Mouse (Mus musculus) embryonic fibroblast, embryonic 13.5 days (primary cell): ENCODE measurements at regions not wholly inside any gene's neighbourhood (a gene's known extent, or its start where the extent isn't known, plus 50 kb on each side); places are given as distances from the start of the nearest gene placed in this dataset.

Experiments
- H3K27ac ChIP-seq: 2 replicates; pipeline ENCODE4 v1.5.1; 2012; ENCODE audit warnings: low read length, control low read depth, inconsistent platforms; ENCODE audit not compliant: insufficient read depth
- H3K4me1 ChIP-seq: 2 replicates; pipeline ENCODE4 v1.6.1; 2011; ENCODE audit warnings: low read length; ENCODE audit not compliant: control insufficient read depth, insufficient read depth
- H3K4me3 ChIP-seq: 2 replicates; pipeline ENCODE4 v1.5.1; 2011; ENCODE audit warnings: mild to moderate bottlenecking, control low read depth, low read length; ENCODE audit not compliant: insufficient read depth
- CTCF ChIP-seq: IDR thresholded peaks from 2 replicates; pipeline ENCODE4 v1.5.1; 2011; ENCODE audit warnings: mild to moderate bottlenecking, control low read depth, low read length, moderate library complexity, borderline replicate concordance; ENCODE audit not compliant: insufficient read depth
- POLR2A ChIP-seq: IDR thresholded peaks from 2 replicates; pipeline ENCODE4 v1.6.1; 2011; ENCODE audit warnings: low read depth, mild to moderate bottlenecking, control low read depth, low read length, moderate library complexity

- Histone ChIP-seq H3K4me1 (no peaks in the 10 kb centered on the region), H3K27ac (no peak overlapping the region), H3K4me3 (no peak overlapping the region)
- TF ChIP-seq POLR2A (no peak), CTCF (no peak)
Observed at GRCm38 (mm10) chr4:105347911-105348310, 190.8 kb downstream of the Plpp3 start.

GRCm38 (mm10) chr4:105349316-105350207 lies 192.4 kb downstream of the Plpp3 start:
- no peak overlapping the region for H3K27ac ChIP-seq
- H3K4me1 ChIP-seq: no peaks in the 10 kb centered on the region
- no peak for TF ChIP-seq POLR2A
- H3K4me3 ChIP-seq: no peak overlapping the region

- no peak for TF ChIP-seq POLR2A
- TF ChIP-seq CTCF: no peak
- Histone ChIP-seq H3K4me1 (no peaks in the 10 kb centered on the region), H3K27ac (no peak overlapping the region), H3K4me3 (no peak overlapping the region)
Observed at GRCm38 (mm10) chr4:105352342-105352741, 195.2 kb downstream of the Plpp3 start.

GRCm38 (mm10) chr4:105352953-105353352 lies 195.8 kb downstream of the Plpp3 start:
- Histone ChIP-seq H3K4me1 (no peaks in the 10 kb centered on the region), H3K4me3 (no peak overlapping the region), H3K27ac (no peak overlapping the region)
- no peak for TF ChIP-seq POLR2A
- no peak for TF ChIP-seq CTCF

GRCm38 (mm10) chr4:105354097-105354496 lies 196.9 kb downstream of the Plpp3 start:
- TF ChIP-seq POLR2A (no peak), CTCF (no peak)

GRCm38 (mm10) chr4:105356616-105357015 lies 199.5 kb downstream of the Plpp3 start:
- TF ChIP-seq CTCF: no peak
- TF ChIP-seq POLR2A: no peak
- Histone ChIP-seq H3K4me1 (no peaks in the 10 kb centered on the region), H3K4me3 (no peak overlapping the region), H3K27ac (no peak overlapping the region)

More at GRCm38 (mm10) chr4:105354097-105354496, 196.9 kb downstream of the Plpp3 start:
- H3K4me3 ChIP-seq: no peak overlapping the region
- H3K27ac ChIP-seq: no peak overlapping the region
- no peaks in the 10 kb centered on the region for H3K4me1 ChIP-seq

- H3K4me1 ChIP-seq: peaks cover 5% of the 10 kb centered on the region; the same call in 1 of the 2 replicates
- H3K4me3 ChIP-seq: no peak overlapping the region
- H3K27ac ChIP-seq: no peak overlapping the region
- no peak for TF ChIP-seq POLR2A
- TF ChIP-seq CTCF: no peak
Observed at GRCm38 (mm10) chr4:105358725-105359124, 201.6 kb downstream of the Plpp3 start.

- no peak for TF ChIP-seq POLR2A
- TF ChIP-seq CTCF: no peak
- Histone ChIP-seq H3K27ac (no peak overlapping the region), H3K4me3 (no peak overlapping the region), H3K4me1 (peaks cover 5% of the 10 kb centered on the region; the same call in 1 of the 2 replicates)
Observed at GRCm38 (mm10) chr4:105364496-105364895, 207.3 kb downstream of the Plpp3 start.

- no peak overlapping the region for H3K27ac ChIP-seq
- H3K4me3 ChIP-seq: no peak overlapping the region
- TF ChIP-seq CTCF (no peak), POLR2A (no peak)
- H3K4me1 ChIP-seq: peaks cover 5% of the 10 kb centered on the region; the same call in 1 of the 2 replicates
Observed at GRCm38 (mm10) chr4:105365076-105365475, 207.9 kb downstream of the Plpp3 start.

- TF ChIP-seq POLR2A (no peak), CTCF (no peak)
- Histone ChIP-seq H3K27ac (no peak overlapping the region), H3K4me1 (0 out of 2 replicates have a peak, but pooled peaks cover 2% of the 10 kb centered on the region), H3K4me3 (no peak overlapping the region)
Observed at GRCm38 (mm10) chr4:105376591-105376990, 219.4 kb downstream of the Plpp3 start.

GRCm38 (mm10) chr4:105377469-105378187 lies 220.5 kb downstream of the Plpp3 start:
- Histone ChIP-seq H3K4me1 (0 out of 2 replicates have a peak, but pooled peaks cover 2% of the 10 kb centered on the region), H3K27ac (no peak overlapping the region), H3K4me3 (no peak overlapping the region)
- TF ChIP-seq CTCF: no peak
- TF ChIP-seq POLR2A: no peak
